Mouse (Mus musculus) gastrocnemius, postnatal 4 days (tissue): ENCODE results near the gene Trim24. TPM values are rescaled to one million over a fixed set of nuclear protein-coding genes. Genes with fewer than 3 reads are reported as not detected.
"Not testable (repeated sequence)": the region's sequence is repeated elsewhere in the genome, so short reads cannot be mapped to it uniquely, and the experiment has no call there.

Source experiments
- DNase-seq, 2 experiments: peaks; one replicate each; pipeline ENCODE4 v3.0.0; 2021 to 2022; ENCODE audit warnings: low spot score in 2 of 2, mixed read lengths in 2 of 2
- long read RNA-seq, 2 experiments: library from polyadenylated mRNA; stranded (forward); transcript quantifications; one replicate each; pipeline ENCODE4 v2.0.0; 2021
- total RNA-seq, 2 experiments: library from RNA; stranded (reverse); gene quantifications; 2 replicates each; pipeline ENCODE4 v1.2.3; 2021

The Trim24 gene
- total RNA-seq: 10 to 100 TPM; 29.0 to 34.9 TPM
- long read RNA-seq, experiment 1, full-length matches to known transcripts: 13 of 21 reads
- long read RNA-seq, experiment 1, partial matches to known transcripts: 4 of 21 reads
- long read RNA-seq, experiment 1, other reads (novel, unspliced or antisense): 4 of 21 reads
- long read RNA-seq, experiment 2, full-length matches to known transcripts: 15 of 25 reads
- long read RNA-seq, experiment 2, partial matches to known transcripts: 5 of 25 reads
- long read RNA-seq, experiment 2, other reads (novel, unspliced or antisense): 5 of 25 reads

- peak; percentile 98 for DNase-seq
Measured at GRCm38 (mm10) chr6:37870245-37871136, at the start of gene Trim24. Gene Trim24, plus strand, starts transcription at chr6:37870811.

- no peak for DNase-seq
Measured at GRCm38 (mm10) chr6:37821531-37822051, 49.0 kb upstream of the Trim24 start.

GRCm38 (mm10) chr6:37822390-37822789 is 48.2 kb upstream of the Trim24 start:
- no peak for DNase-seq

- no peak for DNase-seq
Measured at GRCm38 (mm10) chr6:37823731-37824130, 46.9 kb upstream of the Trim24 start.

GRCm38 (mm10) chr6:37825331-37826115 is 45.1 kb upstream of the Trim24 start:
- DNase-seq: not testable (repeated sequence)

GRCm38 (mm10) chr6:37828955-37829354 is 41.7 kb upstream of the Trim24 start:
- DNase-seq: no peak

- no peak for DNase-seq
Measured at GRCm38 (mm10) chr6:37829631-37830030, 41.0 kb upstream of the Trim24 start.

GRCm38 (mm10) chr6:37833691-37834090 is 36.9 kb upstream of the Trim24 start:
- no peak for DNase-seq

GRCm38 (mm10) chr6:37836951-37837565 is 33.6 kb upstream of the Trim24 start:
- not testable (repeated sequence) for DNase-seq

GRCm38 (mm10) chr6:37842779-37843605 is 27.6 kb upstream of the Trim24 start:
- DNase-seq: no peak

GRCm38 (mm10) chr6:37843647-37844273 is 26.9 kb upstream of the Trim24 start:
- no peak for DNase-seq

- DNase-seq: not testable (repeated sequence)
Measured at GRCm38 (mm10) chr6:37844947-37845346, 25.7 kb upstream of the Trim24 start.

GRCm38 (mm10) chr6:37847531-37847930 is 23.1 kb upstream of the Trim24 start:
- not testable (repeated sequence) for DNase-seq

- DNase-seq: no peak
Measured at GRCm38 (mm10) chr6:37851352-37851751, 19.3 kb upstream of the Trim24 start.

GRCm38 (mm10) chr6:37853289-37853688 is 17.3 kb upstream of the Trim24 start:
- no peak for DNase-seq

GRCm38 (mm10) chr6:37855384-37855783 is 15.2 kb upstream of the Trim24 start:
- no peak for DNase-seq

GRCm38 (mm10) chr6:37856300-37856699 is 14.3 kb upstream of the Trim24 start:
- not testable (repeated sequence) for DNase-seq

GRCm38 (mm10) chr6:37857196-37857874 is 13.3 kb upstream of the Trim24 start:
- DNase-seq: no peak

- no peak for DNase-seq
Measured at GRCm38 (mm10) chr6:37858126-37858525, 12.5 kb upstream of the Trim24 start.
